In genomic region chr11:101056885-101057284, GRCm38 (mm10) we compare ENCODE assay signal across 9 mouse cellular contexts. TPM values are rescaled to one million over a fixed set of nuclear protein-coding genes. Genes with fewer than 3 reads are reported as not detected.
A peak's percentile ranks its signal among the peaks of the same experiment; 100 is the strongest.
DNase-seq lines count a peak whose midpoint lies in the region; ATAC-seq and TF ChIP-seq lines count a peak whose summit lies in the region.
"Had no signal": no experiment of that assay in that cellular context is flagged by ENCODE, and none has a peak within 500 bp of the region (broad histone marks: within the 10 kb centered on the region; RNA-seq: fewer than 3 reads in every experiment).

No protein-coding gene starts in this region.

- no peaks in the 10 kb centered on the region for H3K79me2 ChIP-seq in heart, adult 2 months (replicated peaks; ENCODE audit: control insufficient read depth, insufficient read depth, low read length)
- no peaks in the 10 kb centered on the region for H3K79me2 ChIP-seq in liver, adult 2 months (ENCODE audit: control insufficient read depth, insufficient read depth, low read length)

- H3K9ac ChIP-seq in heart, adult 2 months (ENCODE audit: low read depth, low read length): no peak overlapping the region
- peak overlapping the region; percentile 32 for H3K9ac ChIP-seq in liver, adult 2 months (ENCODE audit: low read depth, low read length)
- H3K9ac ChIP-seq in hindbrain, embryonic 12.5 days: no peak overlapping the region
- H3K9ac ChIP-seq in forebrain, embryonic 12.5 days: no peak overlapping the region

- TF ChIP-seq CTCF in layer of hippocampus, adult 2 months (conservative IDR thresholded peaks at IDR 0.05): no peak
- TF ChIP-seq CTCF in heart, adult 2 months (IDR thresholded peaks at IDR 0.05): no peak
- no peak for TF ChIP-seq CTCF in liver, adult 2 months (IDR thresholded peaks at IDR 0.05; ENCODE audit: low read depth, low read length)

- no peak for ATAC-seq in hindbrain, embryonic 12.5 days (ENCODE audit: low FRiP score)
- ATAC-seq in forebrain, embryonic 12.5 days (ENCODE audit: low FRiP score): no peak

- 31% methylated on average over 8 of the region's 8 CpGs for WGBS in heart, adult 2 months
- WGBS in liver, adult 2 months: 21% methylated on average over 8 of the region's 8 CpGs
- 58% methylated on average over 8 of the region's 8 CpGs for WGBS in hindbrain, embryonic 12.5 days
- 59% methylated on average over 8 of the region's 8 CpGs for WGBS in forebrain, embryonic 12.5 days

- TF ChIP-seq EP300 in heart, adult 2 months (IDR thresholded peaks at IDR 0.05; ENCODE audit: insufficient read depth, low read depth, low read length): no peak

- peaks cover 12% of the 10 kb centered on the region; the same call in 1 of the 2 replicates for H3K36me3 ChIP-seq in heart, adult 2 months (ENCODE audit: control insufficient read depth, insufficient read depth, low read length)
- 0 out of 2 replicates have a peak, but pooled peaks cover 2% of the 10 kb centered on the region for H3K36me3 ChIP-seq in liver, adult 2 months (ENCODE audit: control insufficient read depth, insufficient read depth, low read length)
- peaks cover 90% of the 10 kb centered on the region for H3K36me3 ChIP-seq in hindbrain, embryonic 12.5 days
- peaks cover 78% of the 10 kb centered on the region for H3K36me3 ChIP-seq in forebrain, embryonic 12.5 days (replicated peaks)

- H3K4me2 ChIP-seq in hindbrain, embryonic 12.5 days (replicated peaks): no peak overlapping the region
- H3K4me2 ChIP-seq in forebrain, embryonic 12.5 days: no peak overlapping the region

- H3K27ac ChIP-seq in layer of hippocampus, adult 2 months: peak overlapping the region; percentile 88
- H3K27ac ChIP-seq in heart, adult 2 months: peak overlapping the region; percentile 66
- H3K27ac ChIP-seq in liver, adult 2 months (replicated peaks; ENCODE audit: insufficient read depth, low read depth, low read length): peak overlapping the region; percentile 8
- H3K27ac ChIP-seq in hindbrain, embryonic 12.5 days: no peak overlapping the region
- H3K27ac ChIP-seq in forebrain, embryonic 12.5 days: no peak overlapping the region

- intact Hi-C loops in heart, adult 2 months (cut with DNase I): loop anchor here (2.0 kb wide), 1 partner anchor 48 kb away; the partner anchor contains the start of gene Atp6v0a1
- intact Hi-C loops in left cerebral cortex, postnatal 10 days (cut with DNase I): no loop called here

- TF ChIP-seq POLR2A in heart, adult 2 months (IDR thresholded peaks at IDR 0.05; ENCODE audit: insufficient read depth, low read depth, low read length): no peak
- no peak for TF ChIP-seq POLR2A in liver, adult 2 months (IDR thresholded peaks at IDR 0.05; ENCODE audit: extremely low read depth, insufficient read depth, low read length)

- no peak overlapping the region for H3K4me3 ChIP-seq in layer of hippocampus, adult 2 months
- H3K4me3 ChIP-seq in heart, adult 2 months: no peak overlapping the region
- no peak overlapping the region for H3K4me3 ChIP-seq in liver, adult 2 months (ENCODE audit: insufficient read depth, low read depth, low read length)
- no peak overlapping the region for H3K4me3 ChIP-seq in hindbrain, embryonic 12.5 days
- no peak overlapping the region for H3K4me3 ChIP-seq in forebrain, embryonic 12.5 days (replicated peaks)
- H3K4me3 ChIP-seq: myocyte had no signal

- peaks cover 39% of the 10 kb centered on the region for H3K4me1 ChIP-seq in heart, adult 2 months (ENCODE audit: control insufficient read depth, insufficient read depth, low read length)
- peaks cover 8% of the 10 kb centered on the region for H3K4me1 ChIP-seq in liver, adult 2 months (ENCODE audit: control insufficient read depth, insufficient read depth, low read length)
- no peaks in the 10 kb centered on the region for H3K4me1 ChIP-seq in hindbrain, embryonic 12.5 days
- no peaks in the 10 kb centered on the region for H3K4me1 ChIP-seq in forebrain, embryonic 12.5 days

- H3K27me3 ChIP-seq in heart, adult 2 months (ENCODE audit: control insufficient read depth, insufficient read depth, low read length): no peaks in the 10 kb centered on the region
- H3K27me3 ChIP-seq in liver, adult 2 months (ENCODE audit: control insufficient read depth, insufficient read depth, low read length): no peaks in the 10 kb centered on the region
- H3K27me3 ChIP-seq in hindbrain, embryonic 12.5 days: no peaks in the 10 kb centered on the region
- H3K27me3 ChIP-seq in forebrain, embryonic 12.5 days: no peaks in the 10 kb centered on the region

- H3K9me3 ChIP-seq in hindbrain, embryonic 12.5 days (replicated peaks): no peaks in the 10 kb centered on the region
- no peaks in the 10 kb centered on the region for H3K9me3 ChIP-seq in forebrain, embryonic 12.5 days

- DNase-seq in layer of hippocampus, adult 2 months (ENCODE audit: low spot score in 2 of 2): no peak
- DNase-seq in layer of hippocampus, postnatal 14 days (ENCODE audit: low spot score in 2 of 2): no peak
- peak; percentile 61 to 78 for DNase-seq in heart, adult 2 months
- DNase-seq in liver, adult 2 months (ENCODE audit: extremely low read depth, low read depth, low spot score): peak; percentile 77
- DNase-seq in testis, postnatal 14 days (ENCODE audit: low spot score): peak; percentile 67
- no peak for DNase-seq in left cerebral cortex, postnatal 10 days (ENCODE audit: extremely low spot score in 1 of 2, low spot score in 2 of 2)

RNA-seq across cellular contexts. Expression of gene Naglu, which starts 12.9 kb away (rescaled TPM):
- 1 to 10 TPM; 8.7 to 9.6 TPM for total RNA-seq in layer of hippocampus, adult 2 months (2021)
- total RNA-seq in layer of hippocampus, postnatal 14 days (2021): 10 to 100 TPM in 1 of 2 experiments, 1 to 10 TPM in 1; 9.3 to 10.3 TPM
- total RNA-seq in heart, adult 2 months (2021): 1 to 10 TPM; 7.4 to 8.3 TPM
- polyA plus RNA-seq in heart, adult 2 months (2012; rRNA removed): 11.0 and 14.3 TPM in 2 replicates
- total RNA-seq in liver, adult 2 months (2014; rRNA removed): 22.1 and 23.6 TPM in 2 replicates
- 33.8 and 38.8 TPM in 2 replicates for polyA plus RNA-seq in liver, adult 2 months (2012; rRNA removed)
- polyA plus RNA-seq in hindbrain, embryonic 12.5 days (2016; fragmentation: Nextera tagmentation; extraction: Ambion mirVana): 13.3 and 13.7 TPM in 2 replicates
- polyA plus RNA-seq in forebrain, embryonic 12.5 days (2016; fragmentation: Nextera tagmentation; extraction: Ambion mirVana): 7.8 and 8.7 TPM in 2 replicates
- total RNA-seq in left cerebral cortex, postnatal 10 days (2021): 10 to 100 TPM in 1 of 2 experiments, 1 to 10 TPM in 1; 9.4 to 10.2 TPM

RNA-seq across cellular contexts. Expression of gene Hsd17b1, which starts 21.3 kb away (rescaled TPM):
- under 1 TPM; 0.71 to 0.92 TPM for total RNA-seq in layer of hippocampus, adult 2 months (2021)
- under 1 TPM; 0.38 to 0.81 TPM for total RNA-seq in layer of hippocampus, postnatal 14 days (2021)
- under 1 TPM; 0.47 to 0.70 TPM for total RNA-seq in heart, adult 2 months (2021)
- 0.32 and 0.55 TPM in 2 replicates for polyA plus RNA-seq in heart, adult 2 months (2012; rRNA removed)
- total RNA-seq in liver, adult 2 months (2014; rRNA removed): 0.27 and 0.37 TPM in 2 replicates
- polyA plus RNA-seq in liver, adult 2 months (2012; rRNA removed): 0.12 and 0.37 TPM in 2 replicates
- polyA plus RNA-seq in hindbrain, embryonic 12.5 days (2016; fragmentation: Nextera tagmentation; extraction: Ambion mirVana): 0.23 and 0.26 TPM in 2 replicates
- polyA plus RNA-seq in forebrain, embryonic 12.5 days (2016; fragmentation: Nextera tagmentation; extraction: Ambion mirVana): 0.19 and 0.33 TPM in 2 replicates
- total RNA-seq in left cerebral cortex, postnatal 10 days (2021): under 1 TPM; 0.43 to 0.79 TPM

RNA-seq across cellular contexts. Expression of gene Coasy, which starts 25.5 kb away (rescaled TPM):
- total RNA-seq in layer of hippocampus, adult 2 months (2021): 10 to 100 TPM; 24.9 to 25.8 TPM
- total RNA-seq in layer of hippocampus, postnatal 14 days (2021): 10 to 100 TPM; 32.6 to 35.7 TPM
- total RNA-seq in heart, adult 2 months (2021): 10 to 100 TPM; 15.8 to 17.5 TPM
- 22.1 and 24.6 TPM in 2 replicates for polyA plus RNA-seq in heart, adult 2 months (2012; rRNA removed)
- total RNA-seq in liver, adult 2 months (2014; rRNA removed): 84.0 and 89.9 TPM in 2 replicates
- 182 and 194 TPM in 2 replicates for polyA plus RNA-seq in liver, adult 2 months (2012; rRNA removed)
- polyA plus RNA-seq in hindbrain, embryonic 12.5 days (2016; fragmentation: Nextera tagmentation; extraction: Ambion mirVana): 45.6 and 51.2 TPM in 2 replicates
- polyA plus RNA-seq in forebrain, embryonic 12.5 days (2016; fragmentation: Nextera tagmentation; extraction: Ambion mirVana): 50.7 and 50.9 TPM in 2 replicates
- total RNA-seq in left cerebral cortex, postnatal 10 days (2021): 10 to 100 TPM; 32.3 to 32.4 TPM

RNA-seq across cellular contexts. Expression of gene Mlx, which starts 30.2 kb away (rescaled TPM):
- 10 to 100 TPM; 40.0 to 41.1 TPM for total RNA-seq in layer of hippocampus, adult 2 months (2021)
- 10 to 100 TPM; 46.3 to 49.6 TPM for total RNA-seq in layer of hippocampus, postnatal 14 days (2021)
- total RNA-seq in heart, adult 2 months (2021): 10 to 100 TPM; 18.1 to 21.3 TPM
- polyA plus RNA-seq in heart, adult 2 months (2012; rRNA removed): 23.0 and 45.2 TPM in 2 replicates
- 33.5 and 34.4 TPM in 2 replicates for total RNA-seq in liver, adult 2 months (2014; rRNA removed)
- 34.8 and 39.8 TPM in 2 replicates for polyA plus RNA-seq in liver, adult 2 months (2012; rRNA removed)
- polyA plus RNA-seq in hindbrain, embryonic 12.5 days (2016; fragmentation: Nextera tagmentation; extraction: Ambion mirVana): 62.1 and 62.4 TPM in 2 replicates
- 47.6 and 52.6 TPM in 2 replicates for polyA plus RNA-seq in forebrain, embryonic 12.5 days (2016; fragmentation: Nextera tagmentation; extraction: Ambion mirVana)
- 10 to 100 TPM; 52.8 to 55.8 TPM for total RNA-seq in left cerebral cortex, postnatal 10 days (2021)

RNA-seq across cellular contexts. Expression of gene Psmc3ip, which starts 38.4 kb away (rescaled TPM):
- total RNA-seq in layer of hippocampus, adult 2 months (2021): 1 to 10 TPM; 4.4 to 4.7 TPM
- 1 to 10 TPM; 2.7 to 4.9 TPM for total RNA-seq in layer of hippocampus, postnatal 14 days (2021)
- 1 to 10 TPM; 1.6 to 2.7 TPM for total RNA-seq in heart, adult 2 months (2021)
- 1.1 and 1.3 TPM in 2 replicates for polyA plus RNA-seq in heart, adult 2 months (2012; rRNA removed)
- total RNA-seq in liver, adult 2 months (2014; rRNA removed): 0.55 and 0.67 TPM in 2 replicates
- polyA plus RNA-seq in liver, adult 2 months (2012; rRNA removed): 0.20 and 0.39 TPM in 2 replicates
- 30.5 and 34.3 TPM in 2 replicates for polyA plus RNA-seq in hindbrain, embryonic 12.5 days (2016; fragmentation: Nextera tagmentation; extraction: Ambion mirVana)
- polyA plus RNA-seq in forebrain, embryonic 12.5 days (2016; fragmentation: Nextera tagmentation; extraction: Ambion mirVana): 59.0 and 62.1 TPM in 2 replicates
- total RNA-seq in left cerebral cortex, postnatal 10 days (2021): 1 to 10 TPM; 4.4 to 4.8 TPM

Comparison
In these comparisons a context has a peak if more than half of its experiments do, and no peak if none do; other contexts are left out.
1. DNase-seq: peak in heart, adult 2 months (2 of 2), liver, adult 2 months (single experiment) and testis, postnatal 14 days (single experiment); none in layer of hippocampus, adult 2 months (0 of 2), layer of hippocampus, postnatal 14 days (0 of 2) and left cerebral cortex, postnatal 10 days (0 of 2).
2. H3K27ac ChIP-seq: peak in layer of hippocampus, adult 2 months (single experiment), heart, adult 2 months (single experiment) and liver, adult 2 months (single experiment); none in hindbrain, embryonic 12.5 days (single experiment) and forebrain, embryonic 12.5 days (single experiment).